In genomic region chr2:122327986-122328385, GRCm38 (mm10) we compare ENCODE assay signal across 31 mouse cellular contexts. TPM values are rescaled to one million over a fixed set of nuclear protein-coding genes. Genes with fewer than 3 reads are reported as not detected.
"Had no signal": no experiment of that assay in that cellular context is flagged by ENCODE, and none has a peak within 500 bp of the region (broad histone marks: within the 10 kb centered on the region; RNA-seq: fewer than 3 reads in every experiment).

No protein-coding gene starts in this region.

- H3K4me3 ChIP-seq: heart, adult 2 months; heart, embryonic 13.5 days; heart, embryonic 15.5 days; hindbrain, embryonic 13.5 days; hindbrain, embryonic 15.5 days; layer of hippocampus, adult 2 months; left cerebral cortex, adult 2 months; limb, embryonic 10.5 days; limb, embryonic 12.5 days; liver, embryonic 13.5 days; liver, embryonic 15.5 days had no signal

- H3K27ac ChIP-seq: heart, adult 2 months; heart, embryonic 13.5 days; heart, embryonic 15.5 days; hindbrain, embryonic 13.5 days; hindbrain, embryonic 15.5 days; hindbrain, postnatal 0 days; layer of hippocampus, adult 2 months; left cerebral cortex, adult 2 months; limb, embryonic 10.5 days; limb, embryonic 12.5 days; liver, embryonic 13.5 days; liver, embryonic 15.5 days had no signal

- H3K4me1 ChIP-seq: hindbrain, embryonic 13.5 days; hindbrain, embryonic 15.5 days; liver, embryonic 13.5 days; liver, embryonic 15.5 days had no signal

- DNase-seq: gastrocnemius, postnatal 14 days; gastrocnemius, postnatal 36 days; heart, adult 11 months; heart, adult 2 months; heart, postnatal 14 days; heart, postnatal 36 days; kidney, adult 11 months; kidney, adult 2 months; kidney, postnatal 10 days; kidney, postnatal 25 days; kidney, postnatal 4 days; liver; liver, embryonic 13.5 days had no signal

RNA-seq across cellular contexts. Expression of gene Duox1, which starts 12.5 kb away (rescaled TPM):
- polyA plus RNA-seq: heart, embryonic 11.5 days; heart, embryonic 13.5 days; heart, postnatal 0 days; kidney, embryonic 14.5 days; liver, embryonic 13.5 days; liver, embryonic 15.5 days had no signal

RNA-seq across cellular contexts. Expression of gene Duoxa1, which starts 14.5 kb away (rescaled TPM):
- polyA plus RNA-seq: heart, embryonic 11.5 days; heart, embryonic 15.5 days; heart, postnatal 0 days; hindbrain, embryonic 11.5 days; intestine, embryonic 14.5 days; intestine, embryonic 16.5 days; kidney, embryonic 14.5 days; liver, embryonic 11.5 days; liver, embryonic 13.5 days; liver, embryonic 15.5 days had no signal

RNA-seq across cellular contexts. Expression of gene Duoxa2, which starts 29.3 kb away (rescaled TPM):
- polyA plus RNA-seq: heart, embryonic 11.5 days; heart, embryonic 13.5 days; heart, embryonic 15.5 days; hindbrain, embryonic 11.5 days; hindbrain, embryonic 13.5 days; kidney, adult 2 months; kidney, embryonic 16.5 days; limb, embryonic 10.5 days; limb, embryonic 12.5 days; liver, embryonic 11.5 days; liver, embryonic 13.5 days; liver, embryonic 15.5 days had no signal

RNA-seq across cellular contexts. Expression of gene Duox2, which starts 29.7 kb away (rescaled TPM):
- polyA plus RNA-seq: hindbrain, embryonic 11.5 days; hindbrain, embryonic 13.5 days; hindbrain, embryonic 15.5 days; limb, embryonic 10.5 days; limb, embryonic 12.5 days; liver, embryonic 11.5 days; liver, embryonic 13.5 days; liver, embryonic 15.5 days had no signal
